Mouse (Mus musculus) brown adipose tissue, adult 24 weeks (tissue): ENCODE data around the gene Tsga10. TPM values are rescaled to one million over a fixed set of nuclear protein-coding genes. Genes with fewer than 3 reads are reported as not detected.
"Not testable (repeated sequence)": the region's sequence is repeated elsewhere in the genome, so short reads cannot be mapped to it uniquely, and the experiment has no call there.

Experiments
- H3K27ac ChIP-seq: fragments of 200-500 bp; replicated peaks from 2 replicates; pipeline ENCODE4 v1.5.1; 2012; ENCODE audit warnings: low read depth, mild to moderate bottlenecking, low read length
- H3K4me1 ChIP-seq: fragments of 200-500 bp; 2 replicates; pipeline ENCODE4 v1.6.1; 2012; ENCODE audit warnings: low read length, mixed read lengths; ENCODE audit not compliant: control insufficient read depth, insufficient read depth, insufficient read length
- H3K4me3 ChIP-seq: fragments of 200-500 bp; 2 replicates; pipeline ENCODE4 v1.5.1; 2012; ENCODE audit warnings: low read depth, mild to moderate bottlenecking, low read length, moderate library complexity; ENCODE audit not compliant: insufficient read depth
- polyA plus RNA-seq: library from polyadenylated mRNA; stranded (reverse); fragments of >200 nt; gene quantifications from 2 replicates; pipeline ENCODE4 v1.2.4, GENCODE M21; 2012; ENCODE audit not compliant: missing spikeins, insufficient read depth, insufficient read length

The Tsga10 gene
- polyA plus RNA-seq, 1 experiment: 8.5 TPM

DNA sequence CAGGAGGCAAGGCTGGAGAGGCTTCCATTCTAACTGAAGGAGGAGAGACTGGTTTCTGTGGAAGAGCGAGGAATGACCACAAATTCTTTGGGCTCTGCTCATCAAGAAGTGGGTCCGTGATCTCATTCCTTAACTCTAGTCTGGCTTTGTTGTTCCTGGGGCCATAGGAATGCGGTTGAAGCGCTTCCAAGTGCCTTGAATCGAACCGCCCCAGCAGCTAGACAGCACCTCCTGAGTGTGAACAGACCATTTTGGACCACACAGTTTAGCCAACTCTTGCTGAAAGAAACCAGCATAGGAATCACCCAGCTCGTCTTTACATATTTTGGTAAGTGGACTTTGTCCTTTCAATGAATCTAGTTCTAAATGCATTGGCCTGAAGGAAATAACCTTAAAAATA is 5.5 kb upstream of the Tsga10 start, which contains the start of gene Lipt1:
Lipt1 (plus strand) TSS at position 35 of the 400 bp plus-strand sequence.
- Histone ChIP-seq H3K4me1 (peaks cover 7% of the 10 kb centered on the region; the same call in 1 of the 2 replicates), H3K27ac (peak within 1 kb of the TSS; percentile 64), H3K4me3 (peak within 1 kb of the TSS; percentile 76)

GRCm38 (mm10) chr1:37869362-37869761 is 3.1 kb upstream of the Tsga10 start:
- no peak overlapping the region for H3K27ac ChIP-seq
- H3K4me1 ChIP-seq: peaks cover 7% of the 10 kb centered on the region; the same call in 1 of the 2 replicates
- H3K4me3 ChIP-seq: no peak overlapping the region

GRCm38 (mm10) chr1:37868640-37869039 is 2.4 kb upstream of the Tsga10 start:
- H3K4me1 ChIP-seq: peaks cover 7% of the 10 kb centered on the region; the same call in 1 of the 2 replicates
- H3K4me3 ChIP-seq: no peak overlapping the region

DNA sequence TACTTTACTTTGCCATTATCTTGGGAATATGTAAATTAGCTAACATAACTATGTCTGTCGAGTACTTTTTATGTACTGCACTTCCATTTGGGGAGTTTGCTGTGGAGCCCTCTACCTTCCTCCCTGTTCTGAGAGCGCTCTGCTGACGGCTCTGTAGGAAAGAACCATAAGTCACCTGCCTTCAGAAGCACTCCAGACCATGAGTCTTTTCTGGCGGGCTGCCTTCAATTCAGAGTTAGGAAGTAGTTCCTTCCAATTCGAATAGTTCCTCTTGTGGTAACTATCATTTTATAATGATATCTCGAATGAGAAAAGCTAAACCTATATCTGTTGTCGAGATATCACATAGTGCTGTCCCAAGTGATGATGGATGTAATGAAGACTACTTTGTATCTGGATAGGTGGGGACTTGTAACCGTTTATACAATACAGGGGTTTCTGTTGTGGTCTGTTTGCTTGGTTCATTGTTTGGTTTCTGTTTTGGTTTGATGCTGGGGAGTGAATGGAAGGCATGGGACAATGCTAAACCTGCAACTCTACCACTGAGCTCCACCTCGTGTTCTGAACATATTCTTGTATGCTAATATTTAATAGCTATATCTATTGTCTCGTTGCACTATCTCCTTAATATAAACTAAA is 1.6 kb upstream of the Tsga10 start:
- no peak overlapping the region for H3K27ac ChIP-seq
- no peak overlapping the region for H3K4me3 ChIP-seq
- H3K4me1 ChIP-seq: peaks cover 7% of the 10 kb centered on the region; the same call in 1 of the 2 replicates

More at GRCm38 (mm10) chr1:37868640-37869039, 2.4 kb upstream of the Tsga10 start:
- no peak overlapping the region for H3K27ac ChIP-seq

- peaks cover 7% of the 10 kb centered on the region; the same call in 1 of the 2 replicates for H3K4me1 ChIP-seq
- H3K4me3 ChIP-seq: no peak overlapping the region
- no peak overlapping the region for H3K27ac ChIP-seq
Measured at GRCm38 (mm10) chr1:37867056-37867455, 827 bp upstream of the Tsga10 start.

- peak overlapping the region; percentile 54 for H3K27ac ChIP-seq
- peak overlapping the region; percentile 62 for H3K4me3 ChIP-seq
- 0 out of 2 replicates have a peak, but pooled peaks cover 3% of the 10 kb centered on the region for H3K4me1 ChIP-seq
Measured at GRCm38 (mm10) chr1:37865401-37866215, 621 bp downstream of the Tsga10 start.

GRCm38 (mm10) chr1:37864511-37865400 is 1.5 kb downstream of the Tsga10 start:
- Histone ChIP-seq H3K4me3 (peak overlapping the region; percentile 77), H3K27ac (peak overlapping the region; percentile 32), H3K4me1 (0 out of 2 replicates have a peak, but pooled peaks cover 1% of the 10 kb centered on the region)

DNA sequence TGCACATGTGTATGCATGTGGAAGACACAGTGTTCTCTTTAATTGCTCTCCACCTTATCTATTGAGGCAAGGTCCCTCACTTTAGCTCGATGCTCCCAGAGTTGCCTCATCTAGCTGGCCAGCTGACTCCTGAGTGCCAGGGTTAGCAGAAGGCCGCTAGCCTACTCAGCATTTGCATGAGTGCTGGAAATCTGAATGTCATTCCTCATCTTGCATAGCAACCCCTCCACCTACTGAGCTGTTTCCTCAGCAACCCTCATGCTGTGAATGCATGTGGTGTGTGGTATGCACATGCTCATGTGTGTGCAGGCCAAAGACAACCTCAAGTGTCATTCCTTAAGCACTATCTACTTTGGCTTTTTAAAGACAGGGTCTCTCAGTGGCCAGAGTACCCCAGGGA is 15.5 kb downstream of the Tsga10 start:
- no peak overlapping the region for H3K27ac ChIP-seq

GRCm38 (mm10) chr1:37846878-37847277 is 19.4 kb downstream of the Tsga10 start:
- no peaks in the 10 kb centered on the region for H3K4me1 ChIP-seq
- H3K4me3 ChIP-seq: no peak overlapping the region

More for the DNA sequence above, 15.5 kb downstream of the Tsga10 start:
- no peaks in the 10 kb centered on the region for H3K4me1 ChIP-seq
- no peak overlapping the region for H3K4me3 ChIP-seq

GRCm38 (mm10) chr1:37831681-37832080 is 34.5 kb downstream of the Tsga10 start:
- H3K4me1 ChIP-seq: no peaks in the 10 kb centered on the region
- no peak overlapping the region for H3K27ac ChIP-seq
- no peak overlapping the region for H3K4me3 ChIP-seq

More at GRCm38 (mm10) chr1:37846878-37847277, 19.4 kb downstream of the Tsga10 start:
- H3K27ac ChIP-seq: no peak overlapping the region

DNA sequence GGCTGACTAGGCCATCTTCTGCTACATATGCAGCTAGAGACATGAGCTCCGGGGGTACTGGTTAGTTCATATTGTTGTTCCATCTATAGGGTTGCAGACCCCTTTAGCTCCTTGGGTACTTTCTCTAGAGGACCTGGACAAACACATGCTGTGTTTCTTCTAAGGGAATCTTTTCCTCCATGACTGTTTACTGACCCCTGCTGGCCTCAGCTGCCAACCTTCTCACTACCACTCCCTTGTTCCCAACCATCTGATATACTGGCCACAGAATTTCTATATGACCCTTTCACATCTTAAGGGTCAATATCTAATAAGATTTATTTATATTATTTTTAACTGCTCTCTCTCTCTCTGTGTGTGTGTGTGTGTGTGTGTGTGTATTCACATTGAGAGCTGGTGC is 63.9 kb downstream of the Tsga10 start:
- not testable (repeated sequence) for H3K4me1 ChIP-seq, H3K27ac ChIP-seq, H3K4me3 ChIP-seq

GRCm38 (mm10) chr1:37800298-37800697 is 65.9 kb downstream of the Tsga10 start:
- Histone ChIP-seq H3K4me1 (no peaks in the 10 kb centered on the region), H3K4me3 (no peak overlapping the region), H3K27ac (no peak overlapping the region)

DNA sequence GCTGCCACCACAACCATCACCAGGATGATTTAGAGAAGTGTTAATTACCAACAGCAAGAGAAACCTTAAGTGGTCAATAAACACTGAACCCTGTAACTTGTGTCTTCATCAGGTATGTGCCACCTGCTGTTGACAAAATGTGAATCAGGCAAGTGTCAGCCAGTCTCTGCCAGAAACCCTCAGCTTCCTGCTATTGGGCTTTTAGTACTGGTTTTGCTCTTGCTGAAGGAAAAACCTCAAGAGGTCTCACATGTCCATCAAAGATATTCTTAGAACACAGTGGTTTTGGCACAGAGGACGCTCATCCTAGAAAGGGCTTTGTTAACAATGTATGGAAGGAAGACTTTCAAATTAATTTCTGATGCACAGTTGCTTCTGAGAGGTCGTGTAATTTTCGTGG is 66.7 kb downstream of the Tsga10 start:
- H3K4me1 ChIP-seq: no peaks in the 10 kb centered on the region
- H3K27ac ChIP-seq: no peak overlapping the region
- H3K4me3 ChIP-seq: no peak overlapping the region

DNA sequence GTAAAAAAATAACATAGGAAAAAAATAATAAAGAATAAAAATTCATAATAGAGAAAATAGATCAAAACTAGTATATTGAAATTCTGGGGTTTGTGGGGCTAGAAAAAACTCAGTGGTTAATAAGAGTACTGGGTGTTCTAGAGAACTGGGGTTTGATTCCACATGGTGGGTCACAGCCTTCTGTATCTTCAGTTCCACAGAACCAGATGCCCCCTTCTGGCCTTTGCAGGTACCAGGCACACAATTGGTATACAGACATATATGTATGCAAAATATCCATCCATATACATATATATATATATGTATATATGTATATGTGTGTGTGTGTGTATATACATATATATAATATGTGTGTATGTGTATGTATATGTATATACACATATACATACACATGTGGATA is 106.8 kb downstream of the Tsga10 start:
- H3K4me3 ChIP-seq: no peak overlapping the region
- H3K27ac ChIP-seq: no peak overlapping the region

More for the DNA sequence above, 106.8 kb downstream of the Tsga10 start:
- H3K4me1 ChIP-seq: no peaks in the 10 kb centered on the region
